Mouse (Mus musculus) spleen, embryonic (tissue): ENCODE results near the gene Abcb10.
"Not testable (repeated sequence)": the region's sequence is repeated elsewhere in the genome, so short reads cannot be mapped to it uniquely, and the experiment has no call there.

Source experiments
- CTCF ChIA-PET: fragments of 350-600 bp; sonication (Branson Sonifier 250); formaldehyde crosslinking; loops from one replicate; lab custom pipeline; 2022; lab: Charles Lee

The Abcb10 gene

GRCm38 (mm10) chr8:123982826-123983400 is at the start of gene Abcb10:
Gene Abcb10 (minus strand): TSS chr8:123983122.
- CTCF ChIA-PET, result interaction anchor here (0.6 to 0.7 kb wide), 2 partner anchors 56 to 462 kb away, joined by 5 to 7 read pairs; no protein-coding TSS in a partner anchor

GRCm38 (mm10) chr8:124027831-124028230 is 44.9 kb upstream of the Abcb10 start:
- CTCF ChIA-PET, result no interaction called here

DNA sequence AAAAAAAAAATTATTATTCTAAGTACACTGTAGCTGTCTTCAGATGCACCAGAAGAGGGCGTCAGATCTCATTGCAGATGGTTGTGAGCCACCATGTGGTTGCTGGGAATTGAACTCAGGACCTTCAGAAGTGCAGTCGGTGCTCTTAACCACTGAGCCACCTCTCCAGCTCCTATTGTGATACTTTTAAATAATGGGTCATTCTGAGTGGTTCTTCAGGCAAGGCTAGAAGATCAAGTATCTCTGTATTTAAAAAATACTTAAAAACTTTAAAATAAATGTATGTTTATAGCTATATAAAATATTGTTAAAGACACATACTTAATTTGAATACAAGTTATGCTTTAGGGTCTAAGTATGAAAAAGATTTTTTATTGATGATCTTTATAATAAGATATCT is 43.3 kb upstream of the Abcb10 start:
- CTCF ChIA-PET, result not testable (repeated sequence)

DNA sequence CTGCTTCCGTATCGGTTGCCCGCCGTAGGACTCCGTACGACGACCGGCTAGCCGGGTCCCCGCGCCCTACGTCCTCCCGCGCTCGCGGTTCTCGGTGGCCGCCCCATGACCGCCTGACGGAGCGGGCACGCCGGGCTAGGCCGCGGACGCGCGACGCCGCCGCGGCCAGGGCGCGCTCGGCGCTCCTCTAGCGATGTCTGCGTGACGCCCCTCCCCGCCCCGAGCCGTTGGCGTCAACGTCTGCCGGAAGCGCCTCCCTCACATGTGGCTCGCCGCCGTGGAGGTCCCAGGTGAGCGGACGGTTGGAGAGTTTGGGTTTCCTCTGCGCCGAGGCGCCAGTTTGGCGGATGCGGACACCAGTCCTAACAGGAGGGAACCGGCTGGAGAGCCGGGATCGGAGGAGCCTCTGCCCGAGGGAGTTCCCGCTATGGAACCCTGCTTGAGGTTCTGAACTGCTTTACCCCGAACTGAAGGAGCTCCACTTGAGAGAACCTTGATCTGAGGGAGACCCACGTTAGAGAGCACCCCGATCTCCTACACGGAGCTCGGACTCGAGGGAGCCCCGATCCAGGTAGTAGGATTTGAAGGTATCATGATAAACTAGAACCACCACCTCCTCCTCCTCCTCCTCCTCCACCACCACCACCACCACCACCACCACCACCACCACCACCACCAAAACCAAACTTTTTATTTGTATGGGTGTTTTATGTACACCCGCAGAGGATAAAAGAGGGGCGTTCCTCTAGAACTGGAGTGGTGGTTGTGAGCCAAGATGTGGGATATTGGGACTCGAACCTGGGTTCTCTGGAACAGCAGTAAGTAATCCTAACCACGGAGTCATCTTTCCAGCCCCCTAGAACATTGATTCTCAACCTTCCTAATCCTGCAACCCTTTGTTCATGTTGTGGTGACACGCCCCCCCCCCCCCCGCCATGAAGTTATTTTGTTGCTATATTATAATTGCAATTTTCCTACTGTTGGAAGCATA is 38.6 kb upstream of the Abcb10 start, which contains the start of the genes Taf5l and Urb2:
Gene Taf5l (minus strand): TSS at position 161 of the 991 bp plus-strand sequence.
Gene Urb2 (plus strand): TSS at position 272 of the 991 bp plus-strand sequence.
- CTCF ChIA-PET, result interaction anchor here (0.7 kb wide), 1 partner anchor 297 kb away, joined by 3 read pairs; no protein-coding TSS in a partner anchor

DNA sequence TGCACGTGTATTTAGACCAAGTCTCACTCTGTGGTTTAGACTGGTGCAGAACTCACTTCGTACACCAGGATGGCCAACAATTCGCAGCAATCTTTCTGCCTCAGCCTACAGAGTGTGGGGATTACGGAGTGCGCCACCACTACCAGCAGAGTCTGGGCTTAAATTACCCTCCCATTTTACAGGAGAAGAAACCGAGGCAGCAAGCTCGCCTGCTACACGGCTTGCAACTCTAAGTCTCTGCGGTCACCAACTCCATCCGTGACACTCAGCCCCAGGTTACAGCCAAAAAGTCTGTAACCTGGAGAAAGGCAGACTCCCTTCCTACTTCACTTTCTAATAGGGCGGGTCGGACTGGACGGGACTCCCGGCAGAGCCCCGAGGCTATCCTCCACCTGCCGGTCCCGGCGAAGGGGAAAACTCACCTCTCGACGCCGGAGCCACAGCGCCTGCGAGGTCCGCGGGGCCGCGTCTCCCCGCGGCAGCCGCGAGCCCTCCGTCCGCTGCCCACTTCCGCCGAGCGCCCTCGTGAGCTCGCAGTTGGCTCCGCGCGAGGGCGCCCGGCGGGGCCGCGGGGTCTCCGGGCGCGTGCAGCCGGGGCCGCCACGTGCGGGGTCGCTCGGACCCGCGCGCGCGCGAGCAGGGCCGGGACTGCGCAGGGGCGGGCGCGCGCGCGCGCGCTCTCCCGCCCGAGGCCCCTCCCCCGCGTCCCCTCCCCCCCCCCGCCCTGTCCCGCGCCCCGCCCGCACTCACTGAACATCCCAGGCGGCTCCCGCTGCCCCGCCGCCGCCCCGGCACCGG is 37.7 kb upstream of the Abcb10 start:
- CTCF ChIA-PET, result interaction anchor here (0.6 kb wide), 1 partner anchor 253 kb away, joined by 3 read pairs; no protein-coding TSS in a partner anchor

- CTCF ChIA-PET, result interaction anchor here (0.6 kb wide), 1 partner anchor 254 kb away, joined by 3 read pairs; no protein-coding TSS in a partner anchor
These were observed 36.9 kb upstream of the Abcb10 start for GRCm38 (mm10) chr8:124019782-124020181.

DNA sequence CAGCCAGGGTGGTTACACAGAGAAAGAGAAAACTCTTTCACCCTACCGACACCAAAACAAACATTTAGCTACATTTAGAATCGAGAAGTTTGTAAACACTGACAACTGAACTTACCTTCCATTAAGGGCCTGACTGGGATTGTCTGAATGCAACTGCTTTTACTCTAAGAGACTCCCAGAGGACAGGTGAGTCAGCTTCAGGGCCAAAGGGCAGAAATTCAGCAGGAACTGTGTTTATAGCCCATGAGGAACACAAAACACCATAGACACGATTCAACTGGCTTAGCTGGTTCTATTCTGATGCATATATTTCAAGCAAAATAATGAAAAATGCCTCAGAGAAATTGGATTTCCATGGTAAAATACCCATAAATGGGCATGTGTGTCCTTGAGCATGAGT is 31.8 kb upstream of the Abcb10 start:
- CTCF ChIA-PET, result no interaction called here

DNA sequence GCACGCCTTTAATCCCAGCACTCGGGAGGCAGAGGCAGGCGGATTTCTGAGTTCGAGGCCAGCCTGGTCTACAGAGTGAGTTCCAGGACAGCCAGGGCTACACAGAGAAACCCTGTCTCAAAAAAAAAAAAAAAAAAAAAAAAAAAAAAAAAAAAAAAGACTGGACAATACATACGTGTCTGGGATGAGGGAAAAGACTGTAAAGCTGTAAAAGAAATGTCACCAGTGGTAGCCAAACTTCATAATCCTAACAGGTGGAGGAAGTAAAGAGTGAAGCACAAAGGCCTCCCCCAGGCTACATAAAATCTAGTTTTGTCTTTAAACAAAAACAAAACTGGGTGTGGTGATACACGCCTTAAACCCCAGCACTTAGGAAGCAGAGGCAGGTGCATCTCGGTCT is 31.4 kb upstream of the Abcb10 start:
- CTCF ChIA-PET, result not testable (repeated sequence)

- CTCF ChIA-PET, result no interaction called here
These were observed 29.2 kb upstream of the Abcb10 start for GRCm38 (mm10) chr8:124011989-124012586.

DNA sequence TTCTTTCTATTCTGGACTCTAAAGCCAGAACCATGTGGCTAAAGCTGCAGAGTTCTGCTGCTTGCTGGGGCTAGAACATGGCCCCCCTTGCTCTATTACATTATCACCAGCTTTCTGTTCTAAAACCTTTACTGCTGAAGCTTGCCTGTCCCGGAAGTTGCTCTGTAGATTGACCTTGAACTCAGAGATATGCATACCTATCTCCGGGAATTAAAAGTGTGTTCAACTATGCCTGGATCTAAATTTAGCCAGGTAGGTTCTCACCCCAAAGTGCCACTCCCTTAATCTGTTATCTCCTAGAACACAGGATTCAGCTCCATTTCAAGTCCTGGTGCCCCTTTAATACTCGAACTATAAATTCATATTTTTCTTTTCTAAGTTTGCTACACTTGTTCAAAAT is 28.7 kb upstream of the Abcb10 start:
- CTCF ChIA-PET, result no interaction called here

GRCm38 (mm10) chr8:124007829-124008228 is 24.9 kb upstream of the Abcb10 start:
- CTCF ChIA-PET, result no interaction called here

DNA sequence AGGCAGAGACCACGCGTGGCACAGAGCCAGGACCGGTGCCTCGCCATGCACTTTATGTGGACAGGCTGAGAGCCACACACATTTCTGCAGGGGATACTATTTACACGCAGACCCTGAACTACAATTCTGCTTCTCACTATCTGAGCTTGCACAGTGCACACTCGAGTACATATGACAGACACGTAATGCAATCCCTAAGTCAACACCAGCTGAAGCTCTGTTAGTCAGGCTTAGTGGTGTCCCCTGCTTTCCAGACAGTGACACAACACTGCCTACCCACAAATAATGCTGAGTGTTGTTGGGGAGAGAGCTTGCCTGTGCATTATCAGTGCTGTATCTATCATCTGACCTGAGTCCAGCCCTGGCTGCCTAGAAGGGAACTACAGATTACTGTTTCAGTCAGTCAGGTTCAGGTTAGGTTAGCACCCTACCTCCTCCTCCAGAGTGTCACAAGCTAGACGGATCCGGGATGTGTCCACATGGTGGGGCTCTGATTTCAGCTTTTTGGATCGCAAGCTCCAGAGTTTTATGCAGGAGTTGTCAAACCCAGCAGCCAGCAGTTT is 19.7 kb upstream of the Abcb10 start:
- CTCF ChIA-PET, result no interaction called here

DNA sequence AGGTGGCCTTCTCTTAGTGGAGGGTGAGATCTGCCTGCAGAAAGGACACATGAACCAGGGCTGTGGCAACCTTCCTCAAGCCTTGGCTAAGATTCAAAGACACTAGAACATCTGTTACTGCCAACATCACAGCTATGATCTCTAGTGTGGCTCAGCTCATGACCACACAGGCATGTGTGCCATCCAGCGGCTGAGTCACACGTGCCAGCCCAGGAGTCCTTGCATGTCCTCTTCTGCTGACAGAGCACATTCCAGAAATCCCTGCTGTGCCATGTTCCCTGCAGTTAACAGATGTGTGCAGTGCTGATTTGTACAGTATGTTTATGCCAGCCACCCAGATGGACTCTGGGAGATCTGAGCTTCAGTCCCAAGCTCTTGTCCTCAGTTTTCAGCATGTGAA is 16.6 kb upstream of the Abcb10 start:
- CTCF ChIA-PET, result interaction anchor here (0.6 kb wide), 1 partner anchor 726 kb away, joined by 8 read pairs; no protein-coding TSS in a partner anchor

GRCm38 (mm10) chr8:123993997-123994396 is 11.1 kb upstream of the Abcb10 start:
- CTCF ChIA-PET, result no interaction called here

- CTCF ChIA-PET, result no interaction called here
These were observed 10.7 kb upstream of the Abcb10 start for GRCm38 (mm10) chr8:123993597-123993996.

DNA sequence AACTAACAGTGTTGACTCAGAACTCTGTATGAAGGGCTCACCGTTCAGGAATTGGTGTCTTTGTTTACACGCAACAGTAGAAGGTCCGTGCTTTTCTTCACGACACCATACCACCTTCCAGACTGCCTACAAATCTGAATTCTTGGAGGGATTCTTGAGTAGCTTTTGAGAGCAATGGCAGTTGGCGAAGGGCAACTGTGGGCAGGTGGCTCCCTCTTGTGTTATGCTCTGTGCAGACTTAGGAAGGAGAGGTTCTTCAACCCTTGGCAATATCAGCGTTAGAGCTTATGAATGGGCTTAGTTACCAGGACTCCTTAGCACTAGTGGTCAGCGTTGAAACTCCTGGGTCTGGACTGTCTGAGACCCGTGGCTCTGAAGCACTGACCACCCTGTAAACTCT is 9.7 kb upstream of the Abcb10 start:
- CTCF ChIA-PET, result interaction anchor here (0.6 kb wide), 1 partner anchor 225 kb away, joined by 3 read pairs; no protein-coding TSS in a partner anchor

- CTCF ChIA-PET, result interaction anchor here (0.7 kb wide), 1 partner anchor 63 kb away, joined by 5 read pairs; no protein-coding TSS in a partner anchor
These were observed 7.5 kb upstream of the Abcb10 start for GRCm38 (mm10) chr8:123990277-123991049.

DNA sequence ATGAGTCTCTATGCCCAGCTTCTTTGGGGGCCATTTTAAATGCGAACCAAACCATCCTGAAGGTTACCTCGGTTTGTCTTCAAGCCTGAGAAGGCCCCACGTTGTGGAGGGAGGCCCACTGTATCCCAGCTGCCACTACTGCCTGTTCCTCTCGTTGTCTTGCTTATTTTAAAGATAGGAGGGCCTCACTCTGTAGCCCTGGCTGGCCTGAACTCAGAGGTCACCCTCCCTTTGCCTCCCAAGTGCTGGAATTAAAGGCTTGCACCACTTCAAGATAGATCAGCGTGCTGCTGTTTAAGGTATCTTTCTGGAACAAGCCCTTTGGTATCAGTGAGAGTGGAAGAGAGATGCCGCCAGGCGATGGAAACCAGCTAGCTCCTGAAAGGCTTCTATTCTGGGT is 6.2 kb upstream of the Abcb10 start:
- CTCF ChIA-PET, result no interaction called here

DNA sequence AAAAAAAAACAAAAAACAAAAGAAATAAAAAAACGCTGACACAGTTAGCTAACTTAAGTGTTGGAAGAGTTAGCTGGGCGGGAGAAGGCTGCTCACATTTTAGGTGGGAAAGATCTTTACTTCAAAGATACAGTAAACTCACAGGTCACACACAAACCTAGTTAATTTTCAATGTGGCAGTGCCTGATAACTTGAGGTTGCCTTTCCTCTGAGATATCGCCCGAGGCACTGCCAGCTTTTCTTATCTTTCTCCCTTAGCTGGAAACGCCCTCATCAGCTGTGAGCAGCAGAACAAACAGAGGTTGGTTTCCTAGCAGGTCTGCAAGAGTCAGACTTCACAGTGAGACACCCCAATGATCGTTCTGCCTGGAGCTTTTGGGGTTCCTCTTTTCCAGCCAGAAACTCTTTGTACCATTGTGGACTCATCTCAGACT is 5.7 kb upstream of the Abcb10 start:
- CTCF ChIA-PET, result no interaction called here
